ENCODE assay signal across 8 mouse cellular contexts in genomic region chr16:44691561-44692141, GRCm38 (mm10). TPM values are rescaled to one million over a fixed set of nuclear protein-coding genes. Genes with fewer than 3 reads are reported as not detected.
DNase-seq lines count a peak whose midpoint lies in the region; ATAC-seq and TF ChIP-seq lines count a peak whose summit lies in the region.

No protein-coding gene starts in this region.

- 0 out of 2 replicates have a peak, but pooled peaks have one; percentile 34 for ATAC-seq in G1E (ENCODE audit: extremely low read depth, insufficient number of reproducible peaks, low FRiP score, poor library complexity, severe bottlenecking)
- peak; percentile 69 for ATAC-seq in frontal cortex, adult (ENCODE audit: low TSS enrichment)
- no peak for ATAC-seq in heart, postnatal 0 days (ENCODE audit: insufficient read depth, low read depth)
- no peak for ATAC-seq in erythroblast, adult 5-6 weeks (replicated peaks; ENCODE audit: low FRiP score, poor library complexity, severe bottlenecking)

- H3K27ac ChIP-seq in heart, postnatal 0 days (ENCODE audit: low read depth): no peak overlapping the region

- H3K4me1 ChIP-seq in G1E (ENCODE audit: insufficient read depth, low read depth, low read length): no peaks in the 10 kb centered on the region
- H3K4me1 ChIP-seq in heart, postnatal 0 days (ENCODE audit: control insufficient read depth, insufficient read depth): peaks cover 17% of the 10 kb centered on the region
- H3K4me1 ChIP-seq in lung, adult 2 months (ENCODE audit: control insufficient read depth, insufficient read depth, low read length): peaks cover 3% of the 10 kb centered on the region; the same call in 1 of the 2 replicates

- no peak overlapping the region for H3K4me3 ChIP-seq in G1E (ENCODE audit: low read depth, low read length)
- 0 out of 2 replicates have a peak overlapping the region, but pooled peaks have one; percentile 6 for H3K4me3 ChIP-seq in heart, postnatal 0 days (ENCODE audit: low read depth, low read length)
- H3K4me3 ChIP-seq in lung, adult 2 months (replicated peaks; ENCODE audit: extremely low read depth, low read depth, low read length): no peak overlapping the region

- H3K9ac ChIP-seq in heart, postnatal 0 days (replicated peaks; ENCODE audit: low read depth, low read length): no peak overlapping the region

- no peak for TF ChIP-seq EP300 in heart, postnatal 0 days (IDR thresholded peaks at IDR 0.05; ENCODE audit: low read depth)

- WGBS in heart, postnatal 0 days: 25% methylated on average over 17 of the region's 17 CpGs
- 19% methylated on average over 17 of the region's 17 CpGs for WGBS in lung, adult 2 months

- H3K27me3 ChIP-seq in G1E (ENCODE audit: insufficient read depth, low read length): peaks cover 27% of the 10 kb centered on the region
- H3K27me3 ChIP-seq in heart, postnatal 0 days (ENCODE audit: control insufficient read depth, insufficient read depth, low read length): no peaks in the 10 kb centered on the region

- no peaks in the 10 kb centered on the region for H3K36me3 ChIP-seq in G1E (replicated peaks)
- H3K36me3 ChIP-seq in heart, postnatal 0 days (replicated peaks; ENCODE audit: control insufficient read depth, insufficient read depth, low read length): no peaks in the 10 kb centered on the region

- DNase-seq in G1E (ENCODE audit: low spot score): no peak
- DNase-seq in adrenal gland, postnatal 36 days: peak; percentile 82 to 83
- peak; percentile 36 for DNase-seq in heart, postnatal 0 days (ENCODE audit: low spot score)
- peak; percentile 73 to 80 for DNase-seq in kidney, postnatal 4 days
- peak; percentile 23 for DNase-seq in lung, adult 2 months
- peak; percentile 60 for DNase-seq in right cerebral cortex, postnatal 4 days

- no peak for TF ChIP-seq CTCF in G1E (IDR thresholded peaks at IDR 0.05; ENCODE audit: low read depth, low read length)
- TF ChIP-seq CTCF in heart, postnatal 0 days (IDR thresholded peaks at IDR 0.05; ENCODE audit: low read depth): no peak
- no peak for TF ChIP-seq CTCF in lung, adult 2 months (IDR thresholded peaks at IDR 0.05; ENCODE audit: insufficient read depth, low read length)

- no peak for TF ChIP-seq POLR2A in lung, adult 2 months (IDR thresholded peaks at IDR 0.05; ENCODE audit: borderline replicate concordance, extremely low read depth, low read depth, low read length)

- peak overlapping the region; percentile 44 for H3K4me2 ChIP-seq in heart, postnatal 0 days (ENCODE audit: low read depth, low read length)

- H3K9me3 ChIP-seq in G1E (replicated peaks): no peaks in the 10 kb centered on the region
- H3K9me3 ChIP-seq in heart, postnatal 0 days (replicated peaks; ENCODE audit: control insufficient read depth, low read length): no peaks in the 10 kb centered on the region

RNA-seq across cellular contexts. Expression of gene Nepro, which starts 32.5 kb away (rescaled TPM):
- 17.3 and 19.8 TPM in 2 replicates for total RNA-seq in G1E (2014; fragmentation: Nextera tagmentation)
- 22.5 and 27.7 TPM in 2 replicates for total RNA-seq in G1E (2017)
- polyA plus RNA-seq in G1E (2012): 4.8 and 5.4 TPM in 2 replicates
- total RNA-seq in adrenal gland, postnatal 36 days (2021): 10 to 100 TPM; 11.0 to 12.6 TPM
- total RNA-seq in heart, postnatal 0 days (2014; rRNA removed; ENCODE audit: low replicate concordance): 3.1 and 11.6 TPM in 2 replicates
- polyA plus RNA-seq in heart, postnatal 0 days (2015; fragmentation: Nextera tagmentation; extraction: Ambion mirVana): 2.0 and 2.3 TPM in 2 replicates
- 3.1 and 3.2 TPM in 2 replicates for polyA plus RNA-seq in lung, adult 2 months (2012; rRNA removed)
- 0.96 and 1.7 TPM in 2 replicates for total RNA-seq in erythroblast, adult 5-6 weeks (2015; ENCODE audit: low replicate concordance)
- total RNA-seq in erythroblast, adult 5-6 weeks (2017; ENCODE audit: low replicate concordance): 2.4 and 4.6 TPM in 2 replicates

RNA-seq across cellular contexts. Expression of gene Gtpbp8, which starts 54.5 kb away (rescaled TPM):
- total RNA-seq in G1E (2014; fragmentation: Nextera tagmentation): 34.3 and 41.9 TPM in 2 replicates
- 26.6 and 32.2 TPM in 2 replicates for total RNA-seq in G1E (2017)
- 26.4 and 36.5 TPM in 2 replicates for polyA plus RNA-seq in G1E (2012)
- 10 to 100 TPM; 18.2 to 19.1 TPM for total RNA-seq in adrenal gland, postnatal 36 days (2021)
- 9.0 and 17.1 TPM in 2 replicates for total RNA-seq in heart, postnatal 0 days (2014; rRNA removed; ENCODE audit: low replicate concordance)
- polyA plus RNA-seq in heart, postnatal 0 days (2015; fragmentation: Nextera tagmentation; extraction: Ambion mirVana): 21.9 and 24.6 TPM in 2 replicates
- polyA plus RNA-seq in lung, adult 2 months (2012; rRNA removed): 4.2 and 6.5 TPM in 2 replicates
- total RNA-seq in erythroblast, adult 5-6 weeks (2015; ENCODE audit: low replicate concordance): 1.7 and 5.6 TPM in 2 replicates
- total RNA-seq in erythroblast, adult 5-6 weeks (2017; ENCODE audit: low replicate concordance): 0.98 and 3.5 TPM in 2 replicates

Comparison
In these comparisons a context has a peak if more than half of its experiments do, and no peak if none do; other contexts are left out.
1. ATAC-seq: peak in G1E (single experiment) and frontal cortex, adult (single experiment); none in heart, postnatal 0 days (single experiment) and erythroblast, adult 5-6 weeks (single experiment).